Mouse (Mus musculus) intestine, embryonic 15.5 days (tissue): Measurements from ENCODE around the gene Fgg. TPM values are rescaled to one million over a fixed set of nuclear protein-coding genes. Genes with fewer than 3 reads are reported as not detected.
A peak's percentile ranks its signal among the peaks of the same experiment; 100 is the strongest.

Experiments
- ATAC-seq: fragments of 200-750 bp; cut with Nextera tagmentation; 2 replicates; pipeline ENCODE4 v1.8.0; 2017; ENCODE audit warnings: moderate TSS enrichment, moderate library complexity
- H3K27ac ChIP-seq: fragments of 300-500 bp; sonication (generic); 2 replicates; pipeline ENCODE4 v1.5.1; 2015; ENCODE audit warnings: mild to moderate bottlenecking, inconsistent platforms
- H3K27me3 ChIP-seq: fragments of 300-500 bp; sonication (generic); replicated peaks from 2 replicates; pipeline ENCODE4 v1.6.1; 2015; ENCODE audit warnings: inconsistent platforms
- H3K36me3 ChIP-seq: fragments of 300-500 bp; sonication (generic); 2 replicates; pipeline ENCODE4 v1.6.1; 2015; ENCODE audit warnings: inconsistent platforms
- H3K4me1 ChIP-seq: fragments of 300-500 bp; sonication (generic); replicated peaks from 2 replicates; pipeline ENCODE4 v1.6.1; 2015; ENCODE audit warnings: inconsistent platforms
- H3K4me2 ChIP-seq: fragments of 300-500 bp; sonication (generic); replicated peaks from 2 replicates; pipeline ENCODE4 v1.6.1; 2015; ENCODE audit warnings: mild to moderate bottlenecking, inconsistent platforms
- H3K4me3 ChIP-seq: fragments of 300-500 bp; sonication (generic); replicated peaks from 2 replicates; pipeline ENCODE4 v1.5.1; 2015; ENCODE audit warnings: inconsistent platforms
- H3K9ac ChIP-seq: fragments of 300-500 bp; sonication (generic); 2 replicates; pipeline ENCODE4 v1.6.1; 2015; ENCODE audit warnings: inconsistent platforms
- H3K9me3 ChIP-seq: fragments of 300-500 bp; sonication (generic); 2 replicates; pipeline ENCODE4 v1.6.1; 2016; ENCODE audit warnings: inconsistent platforms
- WGBS: fragments of 180-500 bp; shearing (Covaris S2); methylation state at CpG from one replicate; pipeline ENCODE4 v1.1.7; 2015; 5-methylcytosine and 5-hydroxymethylcytosine counted together
- polyA plus RNA-seq: library from polyadenylated mRNA; unstranded; fragments of >200 nt; fragmentation: Nextera tagmentation; extraction: Ambion mirVana; gene quantifications from 2 replicates; pipeline ENCODE4 v1.2.1, GENCODE M21; 2015

The Fgg gene
- polyA plus RNA-seq, 1 experiment from 2014 or later: 6.4 TPM

DNA sequence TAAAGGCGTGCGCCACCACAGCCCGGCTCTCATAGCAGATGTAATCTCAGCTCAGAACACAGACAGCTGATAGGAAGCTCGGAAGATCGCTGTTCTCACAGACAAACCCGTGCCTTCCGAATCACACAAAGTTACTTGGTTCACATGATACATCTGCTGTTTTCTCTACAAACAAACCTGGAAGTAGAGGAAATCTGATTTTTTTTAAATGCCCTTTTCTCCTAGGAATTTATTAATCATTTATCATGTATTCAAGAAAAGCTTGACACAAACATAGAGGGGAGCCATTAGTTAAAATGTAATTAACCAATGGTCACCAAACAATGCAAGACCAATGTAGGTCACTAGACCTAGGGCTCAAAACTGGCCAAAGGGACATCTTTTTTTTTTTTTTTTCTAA, 2.7 kb upstream of the Fgg start:
- H3K4me1 ChIP-seq: no peaks in the 10 kb centered on the region
- no peaks in the 10 kb centered on the region for H3K9me3 ChIP-seq
- H3K27ac ChIP-seq: no peak overlapping the region
- no peak overlapping the region for H3K9ac ChIP-seq
- H3K27me3 ChIP-seq: no peaks in the 10 kb centered on the region
- H3K36me3 ChIP-seq: no peaks in the 10 kb centered on the region
- 89% methylated on average over 7 of the region's 7 CpGs for WGBS
- no peak overlapping the region for H3K4me2 ChIP-seq
- no peak overlapping the region for H3K4me3 ChIP-seq
- ATAC-seq: no peak

DNA sequence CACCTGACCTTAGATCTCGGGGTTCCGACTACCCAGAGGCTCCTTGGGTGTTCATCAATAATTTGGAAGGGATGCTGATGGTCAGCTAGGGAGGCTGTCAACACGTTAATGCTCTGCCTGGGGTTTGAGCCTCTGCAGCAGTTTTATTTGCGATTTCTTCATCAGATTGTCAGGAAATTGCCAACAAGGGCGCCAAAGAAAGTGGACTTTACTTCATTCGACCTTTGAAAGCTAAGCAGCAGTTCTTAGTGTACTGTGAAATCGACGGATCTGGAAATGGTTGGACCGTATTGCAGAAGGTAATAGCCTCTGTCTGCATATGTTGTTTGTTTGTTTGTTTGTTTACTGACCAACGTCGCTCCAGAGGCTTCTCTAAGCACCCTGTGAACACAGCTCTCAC, 2.8 kb downstream of the Fgg start:
- Histone ChIP-seq H3K4me3 (no peak overlapping the region), H3K4me1 (no peaks in the 10 kb centered on the region), H3K27me3 (no peaks in the 10 kb centered on the region), H3K4me2 (no peak overlapping the region), H3K27ac (no peak overlapping the region), H3K9ac (no peak overlapping the region), H3K36me3 (no peaks in the 10 kb centered on the region), H3K9me3 (no peaks in the 10 kb centered on the region)
- 70% methylated on average over 11 of the region's 11 CpGs for WGBS
- ATAC-seq: no peak

- ATAC-seq: no peak
- H3K9me3 ChIP-seq: no peaks in the 10 kb centered on the region
- no peak overlapping the region for H3K9ac ChIP-seq
- H3K4me2 ChIP-seq: no peak overlapping the region
- no peaks in the 10 kb centered on the region for H3K4me1 ChIP-seq
- H3K27ac ChIP-seq: no peak overlapping the region
- no peaks in the 10 kb centered on the region for H3K27me3 ChIP-seq
- WGBS: 94% methylated on average over 4 of the region's 4 CpGs
- H3K36me3 ChIP-seq: no peaks in the 10 kb centered on the region
- H3K4me3 ChIP-seq: no peak overlapping the region
Observed at GRCm38 (mm10) chr3:83011136-83011535, 3.6 kb downstream of the Fgg start.

DNA sequence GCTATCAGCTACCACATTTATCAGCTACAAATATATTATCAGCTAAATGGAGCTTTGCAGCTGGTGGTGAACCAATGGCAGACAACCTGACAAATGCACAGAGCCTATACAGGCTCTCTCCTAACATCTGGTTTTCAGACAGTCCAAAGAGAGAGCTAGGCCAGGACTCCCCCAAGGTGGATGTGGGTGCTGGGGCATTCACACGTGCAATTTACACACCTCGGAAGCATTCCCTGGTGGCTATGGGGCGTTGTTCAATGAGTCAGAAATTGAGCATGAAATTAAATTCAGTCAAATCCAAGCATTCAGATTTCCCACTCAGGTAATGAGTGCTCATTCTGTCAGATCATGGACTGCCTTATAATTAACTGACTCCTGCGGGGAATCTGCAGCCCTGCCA, 4.0 kb downstream of the Fgg start:
- H3K4me1 ChIP-seq: no peaks in the 10 kb centered on the region
- no peak overlapping the region for H3K27ac ChIP-seq
- no peak overlapping the region for H3K9ac ChIP-seq
- H3K4me3 ChIP-seq: no peak overlapping the region
- H3K36me3 ChIP-seq: no peaks in the 10 kb centered on the region
- H3K9me3 ChIP-seq: no peaks in the 10 kb centered on the region
- 83% methylated on average over 4 of the region's 4 CpGs for WGBS
- ATAC-seq: no peak
- no peaks in the 10 kb centered on the region for H3K27me3 ChIP-seq
- no peak overlapping the region for H3K4me2 ChIP-seq

GRCm38 (mm10) chr3:83012636-83013035, 5.1 kb downstream of the Fgg start:
- no peak overlapping the region for H3K27ac ChIP-seq
- 93% methylated on average over 19 of the region's 19 CpGs for WGBS
- no peak for ATAC-seq

GRCm38 (mm10) chr3:83013951-83014350, 6.4 kb downstream of the Fgg start:
- Histone ChIP-seq H3K9ac (no peak overlapping the region), H3K27me3 (no peaks in the 10 kb centered on the region), H3K4me2 (no peak overlapping the region), H3K36me3 (no peaks in the 10 kb centered on the region), H3K4me3 (no peak overlapping the region), H3K9me3 (no peaks in the 10 kb centered on the region), H3K4me1 (no peaks in the 10 kb centered on the region), H3K27ac (no peak overlapping the region)
- no peak for ATAC-seq
- WGBS: 84% methylated on average over 10 of the region's 10 CpGs

More at GRCm38 (mm10) chr3:83012636-83013035, 5.1 kb downstream of the Fgg start:
- Histone ChIP-seq H3K4me3 (no peak overlapping the region), H3K4me1 (no peaks in the 10 kb centered on the region), H3K9ac (no peak overlapping the region), H3K27me3 (no peaks in the 10 kb centered on the region), H3K36me3 (no peaks in the 10 kb centered on the region), H3K4me2 (no peak overlapping the region), H3K9me3 (no peaks in the 10 kb centered on the region)

DNA sequence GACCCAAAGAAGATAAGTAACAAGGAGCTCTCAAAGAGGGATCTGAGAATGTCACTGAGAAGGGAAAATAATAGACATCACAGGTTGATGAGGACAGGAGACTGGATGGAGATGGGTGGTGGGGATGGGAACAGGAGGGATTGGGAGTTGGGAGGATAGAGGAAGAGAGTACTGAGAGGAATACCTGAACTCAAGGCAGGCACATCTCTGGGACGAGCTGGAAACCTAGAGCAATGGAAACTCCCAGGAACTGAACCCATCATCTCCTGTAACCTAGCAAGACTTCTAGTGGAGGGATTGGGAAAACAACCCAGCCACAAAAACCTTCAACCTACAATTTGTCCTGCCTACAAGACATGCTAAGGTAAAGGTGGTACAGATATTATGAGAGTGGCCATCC, 8.7 kb downstream of the Fgg start:
- no peak for ATAC-seq
- H3K9ac ChIP-seq: no peak overlapping the region
- no peaks in the 10 kb centered on the region for H3K9me3 ChIP-seq
- H3K27me3 ChIP-seq: no peaks in the 10 kb centered on the region
- no peak overlapping the region for H3K4me3 ChIP-seq
- H3K27ac ChIP-seq: no peak overlapping the region
- H3K36me3 ChIP-seq: no peaks in the 10 kb centered on the region
- no peaks in the 10 kb centered on the region for H3K4me1 ChIP-seq
- H3K4me2 ChIP-seq: no peak overlapping the region
- 90% methylated on average over 1 of the region's 1 CpGs for WGBS

GRCm38 (mm10) chr3:83020387-83020786, 12.9 kb downstream of the Fgg start:
- no peak overlapping the region for H3K9ac ChIP-seq
- no peaks in the 10 kb centered on the region for H3K9me3 ChIP-seq
- 65% methylated on average over 2 of the region's 2 CpGs for WGBS
- H3K4me3 ChIP-seq: no peak overlapping the region
- H3K27me3 ChIP-seq: no peaks in the 10 kb centered on the region
- no peak overlapping the region for H3K4me2 ChIP-seq
- H3K36me3 ChIP-seq: no peaks in the 10 kb centered on the region
- H3K4me1 ChIP-seq: no peaks in the 10 kb centered on the region
- H3K27ac ChIP-seq: no peak overlapping the region
- ATAC-seq: peak; percentile 86

DNA sequence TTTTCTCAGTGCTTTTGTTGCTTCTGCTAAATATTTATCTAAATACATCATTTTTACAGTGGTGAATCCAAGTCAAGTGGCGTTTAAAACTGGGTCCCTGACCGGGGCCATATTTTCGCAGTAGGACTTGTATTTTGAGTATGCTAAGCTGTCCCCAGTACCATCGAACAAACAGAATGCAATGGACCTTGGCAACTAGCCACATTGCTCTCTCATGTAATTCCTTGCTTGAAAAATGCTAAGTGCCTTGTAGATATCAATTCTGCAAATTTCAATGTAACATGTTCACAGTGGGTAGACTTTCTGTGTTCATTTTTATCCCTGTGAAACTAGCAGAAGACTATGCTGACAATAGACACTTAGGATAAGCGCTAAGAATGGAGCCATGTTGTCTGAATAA, 13.7 kb downstream of the Fgg start:
- Histone ChIP-seq H3K36me3 (no peaks in the 10 kb centered on the region), H3K4me2 (no peak overlapping the region), H3K27ac (no peak overlapping the region), H3K9me3 (no peaks in the 10 kb centered on the region), H3K9ac (no peak overlapping the region), H3K4me1 (no peaks in the 10 kb centered on the region), H3K4me3 (no peak overlapping the region), H3K27me3 (no peaks in the 10 kb centered on the region)
- no peak for ATAC-seq
- WGBS: 81% methylated on average over 5 of the region's 5 CpGs

GRCm38 (mm10) chr3:83025036-83025435, 17.5 kb downstream of the Fgg start:
- no peak for ATAC-seq
- H3K9me3 ChIP-seq: no peaks in the 10 kb centered on the region
- no peak overlapping the region for H3K4me3 ChIP-seq
- no peaks in the 10 kb centered on the region for H3K4me1 ChIP-seq
- no peak overlapping the region for H3K9ac ChIP-seq
- 84% methylated on average over 6 of the region's 6 CpGs for WGBS
- H3K27ac ChIP-seq: no peak overlapping the region
- H3K27me3 ChIP-seq: no peaks in the 10 kb centered on the region
- no peak overlapping the region for H3K4me2 ChIP-seq
- no peaks in the 10 kb centered on the region for H3K36me3 ChIP-seq

DNA sequence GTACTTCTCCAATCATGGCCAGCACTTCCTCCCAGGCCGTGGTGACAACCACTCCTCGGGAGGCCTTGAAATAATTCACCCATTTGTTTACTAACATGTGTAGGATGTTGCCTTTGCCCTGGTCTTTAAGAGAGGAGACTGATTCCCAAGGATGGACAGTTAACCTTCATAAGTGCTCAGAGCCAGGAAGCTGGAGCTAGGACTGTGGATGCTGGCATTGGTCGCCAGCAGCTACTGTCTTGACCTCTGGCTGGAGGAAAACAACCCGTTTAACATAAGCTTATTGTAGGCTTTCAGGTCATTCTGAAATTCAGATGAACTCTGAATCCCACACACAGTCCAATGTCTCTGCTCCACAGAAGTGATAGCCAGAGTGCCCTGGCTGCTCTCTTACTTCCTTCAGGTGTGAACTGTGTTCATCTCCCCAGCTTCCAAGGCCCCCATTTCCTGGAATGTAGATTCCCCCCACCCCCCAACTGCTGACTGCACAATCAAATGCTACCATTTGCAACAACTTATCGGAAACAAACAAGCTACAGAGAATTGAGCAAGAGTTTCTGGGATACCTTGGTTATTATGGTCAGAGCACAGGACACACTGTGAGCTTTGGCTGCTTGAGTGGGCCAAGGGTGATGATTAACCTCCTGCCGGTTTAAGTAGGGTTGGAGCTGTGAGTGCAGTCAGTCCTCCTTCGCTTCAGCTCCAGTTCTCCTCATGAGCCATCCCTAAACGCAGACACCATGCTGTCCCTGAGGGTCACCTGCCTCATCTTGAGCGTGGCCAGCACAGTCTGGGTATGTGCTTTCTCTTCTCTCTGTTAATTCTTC, 18.2 kb downstream of the Fgg start, which contains the start of gene Fga:
Fga (plus strand) TSS at position 602 of the 827 bp plus-strand sequence.
- H3K9me3 ChIP-seq: no peaks in the 10 kb centered on the region
- no peaks in the 10 kb centered on the region for H3K36me3 ChIP-seq
- no peak within 1 kb of the TSS for H3K4me3 ChIP-seq
- H3K27me3 ChIP-seq: no peaks in the 10 kb centered on the region
- H3K27ac ChIP-seq: no peak within 1 kb of the TSS
- peak; percentile 65; the same call in 1 of the 2 replicates for ATAC-seq
- H3K4me1 ChIP-seq: no peaks in the 10 kb centered on the region
- no peak within 1 kb of the TSS for H3K4me2 ChIP-seq
- WGBS: 68% methylated on average over 9 of the region's 9 CpGs
- H3K9ac ChIP-seq: no peak within 1 kb of the TSS

DNA sequence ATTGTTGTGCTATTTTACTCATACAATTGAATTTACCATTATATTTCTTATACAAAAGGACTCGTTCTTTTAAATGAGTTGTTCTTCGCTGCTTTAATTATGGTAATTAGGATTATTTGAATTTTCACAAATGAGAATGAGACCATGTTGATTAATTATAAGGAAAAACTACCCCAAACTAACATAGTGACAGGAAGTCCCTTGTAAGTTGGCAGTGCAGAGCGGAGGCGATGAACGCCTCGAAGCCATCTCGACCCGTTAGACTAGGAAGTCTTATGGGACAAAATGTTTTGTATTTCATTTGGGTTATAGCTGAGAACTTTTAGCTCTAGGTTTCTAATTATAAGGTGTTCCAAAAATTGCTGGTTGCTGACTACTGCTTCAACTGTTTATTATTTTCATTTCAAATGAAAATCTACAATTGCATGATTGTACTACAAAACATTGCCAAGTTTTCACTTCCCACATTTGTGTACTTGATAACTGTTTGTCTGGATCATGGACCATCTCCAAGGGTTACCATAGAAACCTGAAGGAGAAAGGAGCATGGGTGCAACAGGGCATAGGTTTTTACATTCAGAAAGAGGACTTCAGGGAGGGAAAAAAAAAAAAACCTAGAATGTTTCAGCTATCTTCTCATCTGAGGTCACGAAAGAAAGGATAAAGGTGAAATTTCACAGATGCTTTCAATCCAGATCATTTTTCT, 20.2 kb downstream of the Fgg start:
- Histone ChIP-seq H3K9ac (no peak overlapping the region), H3K27me3 (no peaks in the 10 kb centered on the region), H3K4me1 (no peaks in the 10 kb centered on the region), H3K36me3 (no peaks in the 10 kb centered on the region), H3K9me3 (no peaks in the 10 kb centered on the region), H3K27ac (no peak overlapping the region), H3K4me3 (no peak overlapping the region), H3K4me2 (no peak overlapping the region)
- WGBS: 91% methylated on average over 9 of the region's 9 CpGs
- no peak for ATAC-seq

GRCm38 (mm10) chr3:83030331-83030730, 22.8 kb downstream of the Fgg start:
- Histone ChIP-seq H3K27ac (no peak overlapping the region), H3K27me3 (no peaks in the 10 kb centered on the region), H3K4me1 (no peaks in the 10 kb centered on the region), H3K4me3 (no peak overlapping the region), H3K36me3 (no peaks in the 10 kb centered on the region), H3K9ac (no peak overlapping the region), H3K4me2 (no peak overlapping the region), H3K9me3 (no peaks in the 10 kb centered on the region)
- no peak for ATAC-seq
- 88% methylated on average over 4 of the region's 4 CpGs for WGBS
